Mouse (Mus musculus) testis, postnatal 10 days (tissue): ENCODE results near the gene Pnisr.

Source experiments
- DNase-seq: peaks from one replicate; pipeline ENCODE4 v3.0.0; 2021; ENCODE audit warnings: low spot score

Gene Pnisr

DNA sequence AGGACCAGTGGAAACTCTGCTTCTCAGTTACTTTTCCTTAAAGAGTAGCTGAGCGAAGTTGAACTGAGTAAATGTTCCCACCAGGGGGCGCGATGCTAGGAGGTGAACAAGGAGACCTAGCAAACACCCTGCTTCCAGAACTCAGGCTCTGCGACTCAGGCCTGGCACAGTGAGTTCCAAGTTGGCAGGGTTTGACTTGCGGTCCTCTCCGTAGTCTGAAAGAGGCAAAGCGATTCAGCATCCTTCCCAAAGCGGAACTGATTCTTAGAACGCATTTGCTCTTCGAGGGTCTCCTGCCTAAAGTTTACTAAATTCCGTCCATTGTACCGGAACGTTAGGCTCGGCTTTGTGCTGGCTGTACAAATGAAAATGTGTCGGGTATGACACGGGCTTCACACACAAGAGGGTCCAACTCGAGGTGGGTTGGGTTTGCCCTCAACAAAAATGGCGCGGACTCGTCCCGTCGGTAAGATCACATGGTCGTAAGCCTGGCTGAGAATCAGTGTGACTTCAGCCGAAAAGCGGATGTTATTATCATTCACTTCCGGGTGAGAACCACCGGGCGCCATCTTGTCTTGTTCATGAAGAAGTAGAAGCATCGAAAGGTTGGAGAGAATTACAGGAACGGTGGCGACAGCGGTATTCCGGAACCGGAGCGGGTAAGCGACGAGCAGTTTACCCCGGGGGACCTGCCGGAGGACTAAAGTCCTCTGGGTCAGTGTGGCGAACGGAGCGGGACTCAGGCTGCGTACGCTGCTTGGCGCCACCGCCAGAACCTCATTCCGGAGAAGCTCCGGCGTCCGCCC is at the start of gene Pnisr:
Gene Pnisr (plus strand): TSS at position 103 of the 806 bp plus-strand sequence.
- peak; percentile 97 for DNase-seq

DNA sequence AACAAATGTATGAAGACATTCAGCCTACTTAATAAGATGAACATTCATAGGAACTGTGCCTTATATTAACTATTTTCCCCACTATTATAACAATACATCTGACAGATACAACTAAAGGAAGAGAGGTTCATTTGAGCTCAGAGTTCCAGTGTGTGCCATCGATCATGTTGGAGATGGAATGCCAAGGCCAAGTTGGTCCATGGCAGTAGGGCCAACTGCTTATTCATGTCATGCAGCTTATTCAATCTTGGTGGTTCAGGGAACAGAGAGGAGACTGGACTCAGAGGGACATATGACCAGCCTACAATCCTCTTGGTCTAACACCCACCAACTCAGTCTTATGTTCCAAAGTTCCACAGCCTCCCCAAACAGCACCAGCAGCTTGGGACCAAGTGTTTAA is 46.4 kb upstream of the Pnisr start:
- no peak for DNase-seq

DNA sequence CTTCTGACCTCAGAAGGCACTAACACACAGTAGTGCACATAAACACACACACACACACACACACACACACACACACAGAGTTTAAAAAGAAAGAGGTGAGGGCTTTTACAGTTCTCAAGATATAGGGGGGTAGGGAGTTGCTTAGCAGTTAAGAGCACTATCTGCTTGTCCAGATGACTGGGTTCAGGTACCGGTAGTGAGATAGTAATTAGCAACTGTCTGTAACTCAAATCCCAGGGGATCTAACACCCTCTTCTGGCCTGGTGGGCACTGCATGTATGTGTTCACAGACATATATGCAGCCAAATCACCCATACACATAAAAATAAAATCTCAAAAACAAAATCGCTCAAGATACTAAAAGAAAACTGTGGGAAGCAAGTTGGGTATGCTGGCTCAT is 45.8 kb upstream of the Pnisr start:
- DNase-seq = no peak

DNA sequence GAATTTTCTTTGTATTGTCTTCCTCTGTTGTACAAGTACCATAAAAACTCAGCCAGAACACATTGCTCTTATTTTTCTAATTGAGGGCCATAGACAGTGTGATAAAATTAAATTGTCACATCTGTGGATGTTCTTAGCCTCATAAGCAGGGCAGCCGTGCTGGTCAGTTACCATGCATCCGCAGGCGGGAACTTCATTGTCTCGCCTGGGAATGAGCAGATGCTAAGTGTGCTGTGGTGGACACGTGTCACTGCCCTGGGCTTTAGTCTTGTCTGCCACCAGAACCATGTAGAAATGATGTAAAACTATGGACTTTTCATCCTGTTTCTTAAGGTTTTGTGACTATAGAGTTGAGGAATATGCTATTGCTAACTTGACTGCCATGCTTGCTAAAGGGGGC is 40.2 kb upstream of the Pnisr start:
- no peak for DNase-seq

DNA sequence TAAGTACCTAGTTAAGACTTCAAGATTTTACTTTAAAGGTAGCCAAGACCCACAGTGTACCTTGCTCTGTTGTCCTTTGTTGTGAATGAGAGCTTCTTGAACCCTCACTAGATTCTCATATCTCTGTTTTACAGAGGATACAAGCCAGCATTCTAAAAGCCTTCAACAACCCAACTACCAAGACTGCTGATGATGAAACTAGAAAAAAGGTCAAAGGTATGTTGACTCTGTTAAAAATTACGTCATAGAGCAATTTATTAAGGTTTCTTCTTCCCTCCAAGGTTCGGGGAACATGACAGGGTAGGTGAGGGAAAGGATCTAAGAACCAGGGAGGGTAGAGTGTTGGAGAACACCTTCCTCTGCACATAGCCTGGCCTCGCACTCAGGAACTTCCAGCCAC is 36.8 kb upstream of the Pnisr start:
- DNase-seq = no peak

DNA sequence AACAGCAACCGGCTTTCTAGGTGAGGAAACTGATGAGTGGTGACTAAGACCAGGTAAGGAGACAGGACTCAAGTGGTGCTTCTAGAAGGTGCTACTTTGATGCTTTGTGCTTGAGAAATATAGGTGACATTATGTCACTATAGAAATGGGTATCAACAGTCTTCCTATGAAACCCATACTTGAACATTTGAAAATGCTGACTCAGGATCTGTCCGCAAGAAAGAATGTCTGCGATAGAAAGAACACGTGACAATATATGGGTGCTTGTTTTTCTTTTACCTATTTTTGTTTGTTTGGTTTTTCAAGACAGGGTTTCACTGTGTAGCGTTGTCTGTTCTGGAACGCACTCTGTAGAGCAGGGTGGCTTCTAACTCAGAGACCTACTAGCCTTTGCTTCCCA is 34.7 kb upstream of the Pnisr start:
- no peak for DNase-seq

DNA sequence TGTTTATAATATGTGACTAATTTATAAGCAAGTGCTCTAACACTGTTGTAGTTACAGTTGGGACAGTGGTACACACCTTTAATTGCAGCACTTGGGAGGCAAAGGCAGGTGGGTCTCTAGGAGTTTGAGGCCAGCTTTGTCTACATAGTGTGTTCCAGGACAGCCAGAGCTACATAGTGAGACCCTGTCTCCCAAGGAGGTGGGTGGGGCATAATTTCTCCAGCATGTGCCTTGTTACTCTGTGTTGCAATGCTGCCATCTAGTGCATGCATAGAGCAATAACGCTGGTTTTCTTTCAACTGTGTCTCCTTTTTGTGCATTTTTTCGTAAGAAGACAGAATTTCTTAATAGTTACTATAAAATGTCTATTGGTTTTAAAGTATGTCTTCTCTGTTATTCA is 33.4 kb upstream of the Pnisr start:
- no peak for DNase-seq

DNA sequence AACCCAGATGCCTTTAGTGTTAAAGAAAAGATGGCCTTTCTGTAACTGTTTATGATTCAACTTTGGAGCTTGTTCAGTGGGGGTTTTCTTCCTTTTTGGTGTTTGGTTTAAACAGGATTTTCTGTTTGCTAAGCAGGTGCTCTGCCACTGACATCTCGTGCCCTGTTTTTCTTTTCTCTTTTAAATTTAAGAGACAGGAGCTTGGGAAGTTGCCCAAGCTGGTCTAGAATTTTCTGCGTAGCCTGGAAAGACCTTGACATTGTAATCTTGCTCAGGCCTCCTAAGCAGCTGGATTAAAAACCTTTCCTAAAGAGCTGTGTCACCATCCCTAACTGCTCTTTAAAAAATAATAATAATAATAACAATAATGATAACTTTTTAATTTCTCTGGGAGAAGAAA is 20.8 kb upstream of the Pnisr start:
- no peak for DNase-seq

DNA sequence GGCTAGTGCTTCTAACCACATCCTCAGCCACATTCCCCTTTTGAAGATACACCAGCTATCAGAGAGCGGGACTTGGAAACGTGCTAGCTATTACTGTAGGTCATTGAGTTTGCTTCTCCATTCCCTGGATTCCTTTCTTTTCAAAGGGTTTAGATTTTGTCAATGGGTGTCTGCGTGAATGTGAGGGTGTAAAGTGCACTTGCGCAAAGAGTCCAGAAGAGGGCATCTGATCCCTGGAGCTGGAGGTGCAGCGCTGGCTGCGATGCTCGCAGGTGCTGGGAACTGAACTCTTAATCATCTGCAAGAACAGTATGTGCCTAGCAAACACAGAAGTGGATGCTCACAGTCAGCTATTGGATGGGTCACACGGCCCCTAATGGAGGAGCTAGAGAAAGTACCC is 14.5 kb upstream of the Pnisr start:
- DNase-seq = no peak

DNA sequence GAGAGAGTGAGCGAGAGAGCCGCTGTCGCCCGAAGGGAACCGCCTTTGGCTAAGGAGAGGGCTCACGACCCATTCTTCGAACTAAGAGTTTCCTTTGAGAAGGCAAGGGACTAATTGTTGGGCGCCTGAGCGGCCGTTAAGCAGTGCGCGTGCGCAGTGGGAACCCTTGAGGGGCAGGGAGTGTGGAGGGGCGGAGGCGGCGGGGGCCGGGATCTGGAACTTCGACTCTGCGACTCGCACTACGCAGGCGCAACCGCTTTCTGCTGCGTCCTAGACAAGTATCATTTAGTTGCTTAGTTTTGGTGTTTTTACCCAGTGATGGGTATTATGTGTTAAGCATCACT is 876 bp downstream of the Pnisr start:
- DNase-seq = peak; percentile 95

DNA sequence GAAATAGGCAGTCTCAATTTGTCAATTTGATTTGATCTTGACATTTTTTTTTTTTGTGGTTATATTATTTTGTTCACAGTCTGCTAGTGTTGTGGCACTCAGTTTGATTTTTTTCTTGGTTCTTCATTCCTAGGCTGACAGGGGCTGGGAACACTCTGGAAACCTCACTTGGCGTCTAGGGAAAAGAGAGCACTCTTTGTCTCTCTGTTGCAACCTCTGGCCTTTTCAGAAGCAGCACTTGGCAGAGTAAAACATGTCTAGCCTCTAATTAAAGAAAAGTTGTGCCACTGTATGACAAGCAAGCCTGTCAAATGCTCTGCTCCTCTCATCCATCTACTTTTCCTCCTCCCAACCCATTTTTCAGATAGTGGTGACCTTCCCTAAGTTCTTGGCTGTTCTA is 10.1 kb downstream of the Pnisr start:
- no peak for DNase-seq

DNA sequence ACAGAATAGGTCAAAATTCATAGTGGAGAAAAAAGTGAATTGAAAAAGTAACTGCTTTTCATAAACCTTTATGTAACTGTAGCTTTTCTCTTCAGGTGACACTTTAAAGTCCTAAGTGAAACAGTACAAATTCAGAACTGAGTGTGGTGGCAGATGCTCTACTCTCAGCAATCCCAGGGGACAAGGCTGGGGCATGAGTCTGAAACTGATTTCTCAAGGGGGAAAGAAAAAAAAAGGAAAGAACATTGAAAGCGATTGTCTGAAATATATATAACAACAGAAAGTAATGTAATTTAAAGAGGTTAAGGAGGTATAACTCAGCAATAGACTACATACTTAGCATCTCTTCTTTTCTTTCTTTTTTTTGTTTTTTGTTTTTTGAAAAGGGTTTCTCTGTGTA is 17.8 kb downstream of the Pnisr start:
- DNase-seq = no peak

DNA sequence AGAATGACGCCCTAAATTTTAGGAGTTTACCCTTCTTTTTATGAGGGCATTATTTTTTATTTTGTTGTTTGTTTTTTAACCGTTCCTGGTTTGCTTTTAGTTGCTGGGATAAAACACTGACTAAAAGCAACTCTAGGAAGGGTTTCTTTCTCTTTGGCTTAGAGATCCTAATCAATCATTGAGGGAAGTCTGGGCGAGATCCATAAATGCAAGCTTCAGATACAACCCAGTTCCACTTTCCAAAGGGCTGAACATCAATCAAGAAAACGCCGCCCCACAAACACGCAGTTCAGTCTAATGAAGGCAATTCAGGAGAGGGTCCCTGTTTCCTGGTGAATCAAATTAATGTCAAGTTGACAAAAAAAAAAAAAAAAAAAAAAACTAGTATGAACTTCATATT is 31.4 kb downstream of the Pnisr start:
- no peak for DNase-seq

DNA sequence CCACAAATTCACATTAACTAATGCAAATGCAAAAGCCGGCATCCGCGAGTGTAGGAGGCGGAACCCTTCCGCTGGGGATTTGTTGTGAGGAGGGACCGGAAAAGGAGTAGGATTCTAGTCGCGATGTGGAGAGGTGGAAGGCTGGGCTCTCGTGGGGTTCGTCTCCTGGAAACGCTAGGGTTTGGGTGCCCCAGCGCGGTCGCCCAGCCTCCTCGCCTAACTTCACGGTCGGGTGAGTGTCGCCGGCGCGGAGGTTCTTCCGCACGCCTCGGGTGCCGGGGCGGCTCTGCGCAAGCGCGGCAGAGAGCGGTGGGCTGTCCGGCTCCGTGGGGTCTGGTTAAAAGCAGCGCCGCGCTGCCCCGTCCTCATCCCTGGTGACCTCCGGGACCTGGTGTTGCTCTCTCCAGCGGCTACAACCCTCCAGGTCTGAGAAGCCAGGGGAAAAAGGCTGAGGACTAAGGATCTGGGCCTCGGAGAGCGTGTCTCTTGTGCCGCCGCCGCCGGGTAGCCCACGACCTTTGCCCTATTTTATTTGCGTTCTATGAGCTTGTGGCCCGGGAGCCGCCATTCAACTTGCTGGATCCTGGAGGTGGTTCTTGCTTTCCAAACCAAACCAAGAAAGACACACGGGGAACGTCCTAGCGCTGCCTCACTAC is 32.3 kb downstream of the Pnisr start, which contains the start of gene Coq3:
Gene Coq3 (plus strand): TSS at position 109 of the 656 bp plus-strand sequence.
- DNase-seq = peak; percentile 78

DNA sequence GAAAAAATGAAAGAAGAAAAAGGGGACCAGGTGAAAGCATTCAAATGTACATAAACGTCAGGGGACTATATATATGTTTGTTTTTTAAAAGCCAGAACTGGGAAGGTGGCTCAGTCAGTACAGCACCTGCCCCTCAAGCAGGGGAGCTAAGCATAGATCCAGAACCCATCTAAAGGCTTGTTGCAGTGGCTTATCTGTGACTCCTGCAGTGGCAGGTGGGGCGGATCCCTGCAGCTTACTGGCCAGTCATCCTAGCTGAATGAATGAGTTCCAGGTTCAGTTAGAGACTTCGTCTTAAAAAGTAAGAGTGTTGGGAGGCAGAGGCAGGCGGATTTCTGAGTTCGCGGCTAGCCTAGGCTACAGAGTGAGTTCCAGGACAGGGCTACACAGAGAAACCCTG is 35.4 kb downstream of the Pnisr start:
- no peak for DNase-seq

DNA sequence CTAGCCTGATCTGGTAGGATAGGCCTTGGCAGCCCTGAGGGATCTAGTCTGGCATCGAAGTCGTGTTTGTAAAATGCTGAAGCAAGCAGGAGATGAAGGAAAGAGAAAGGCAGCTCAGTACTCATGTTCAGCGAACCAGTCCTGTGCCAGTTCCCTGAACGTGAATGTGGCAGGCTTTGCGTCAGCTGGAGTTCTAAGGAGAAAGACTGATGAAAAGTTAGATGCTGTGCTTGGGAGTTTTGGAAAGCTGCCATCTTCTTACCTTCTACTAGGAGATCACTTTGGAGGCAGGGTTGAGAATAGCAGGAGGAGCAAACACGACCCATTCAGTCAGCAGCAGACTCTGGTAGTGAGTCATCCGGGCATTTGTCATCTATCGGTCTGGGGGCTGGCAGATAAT is 38.4 kb downstream of the Pnisr start:
- DNase-seq = no peak
